Mouse (Mus musculus): ENCODE data around the gene Kalrn.

The Kalrn gene

GRCm38 (mm10) chr16:34489805-34490325 is 83.5 kb downstream of the Kalrn start:
- H3K4me3 ChIP-seq (replicated peaks; ENCODE audit: low read length): no peak overlapping the region
- TF ChIP-seq POU5F1 (IDR thresholded peaks at IDR 0.05; ENCODE audit: borderline replicate concordance, low read length) (no peak), CTCF (conservative IDR thresholded peaks at IDR 0.05; ENCODE audit: low read length) (no peak), NANOG (IDR thresholded peaks at IDR 0.05; ENCODE audit: borderline replicate concordance, low read length) (no peak)
- no peaks in the 10 kb centered on the region for H3K27me3 ChIP-seq (ENCODE audit: insufficient read depth, low read length)
- H3K36me3 ChIP-seq (ENCODE audit: insufficient read depth, low read length): no peaks in the 10 kb centered on the region
- H3K4me1 ChIP-seq (replicated peaks; ENCODE audit: low read depth, low read length): peaks cover 3% of the 10 kb centered on the region; the same call in 1 of the 2 replicates
- H3K9me3 ChIP-seq (ENCODE audit: low read length): no peaks in the 10 kb centered on the region

DNA sequence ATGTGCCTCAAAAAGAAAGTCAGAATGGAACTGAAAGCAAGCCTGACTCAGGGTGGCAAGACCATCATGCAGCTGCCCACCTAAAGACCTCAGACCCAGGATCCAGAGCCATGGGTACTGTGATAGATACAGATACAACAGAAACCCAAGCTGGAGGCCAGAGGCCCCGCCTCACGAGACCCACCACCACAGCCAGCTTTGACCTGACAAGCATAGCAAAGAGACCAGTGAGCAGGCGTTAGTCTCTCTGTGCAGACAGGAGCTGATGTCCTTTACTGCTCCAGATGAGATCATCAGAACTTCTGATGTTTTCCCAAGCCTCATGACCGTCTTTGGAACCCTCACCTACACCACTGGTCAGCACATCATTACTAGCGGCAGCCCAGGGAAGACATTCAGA is 85.5 kb downstream of the Kalrn start:
- Histone ChIP-seq H3K9me3 (ENCODE audit: low read length) (no peaks in the 10 kb centered on the region), H3K36me3 (ENCODE audit: insufficient read depth, low read length) (no peaks in the 10 kb centered on the region), H3K27me3 (ENCODE audit: insufficient read depth, low read length) (no peaks in the 10 kb centered on the region), H3K4me1 (replicated peaks; ENCODE audit: low read depth, low read length) (peaks cover 3% of the 10 kb centered on the region; the same call in 1 of the 2 replicates), H3K4me3 (replicated peaks; ENCODE audit: low read length) (no peak overlapping the region)
- TF ChIP-seq POU5F1 (IDR thresholded peaks at IDR 0.05; ENCODE audit: borderline replicate concordance, low read length): no peak
- TF ChIP-seq CTCF (conservative IDR thresholded peaks at IDR 0.05; ENCODE audit: low read length): no peak
- TF ChIP-seq NANOG (IDR thresholded peaks at IDR 0.05; ENCODE audit: borderline replicate concordance, low read length): no peak

GRCm38 (mm10) chr16:34487268-34487667 is 86.1 kb downstream of the Kalrn start:
- H3K36me3 ChIP-seq (ENCODE audit: insufficient read depth, low read length): no peaks in the 10 kb centered on the region
- no peak overlapping the region for H3K4me3 ChIP-seq (replicated peaks; ENCODE audit: low read length)
- H3K4me1 ChIP-seq (replicated peaks; ENCODE audit: low read depth, low read length): peaks cover 3% of the 10 kb centered on the region; the same call in 1 of the 2 replicates
- H3K9me3 ChIP-seq (ENCODE audit: low read length): no peaks in the 10 kb centered on the region
- H3K27me3 ChIP-seq (ENCODE audit: insufficient read depth, low read length): no peaks in the 10 kb centered on the region
- TF ChIP-seq POU5F1 (IDR thresholded peaks at IDR 0.05; ENCODE audit: borderline replicate concordance, low read length) (no peak), NANOG (IDR thresholded peaks at IDR 0.05; ENCODE audit: borderline replicate concordance, low read length) (no peak), CTCF (conservative IDR thresholded peaks at IDR 0.05; ENCODE audit: low read length) (no peak)

GRCm38 (mm10) chr16:34485483-34485882 is 87.8 kb downstream of the Kalrn start:
- TF ChIP-seq POU5F1 (IDR thresholded peaks at IDR 0.05; ENCODE audit: borderline replicate concordance, low read length) (no peak), NANOG (IDR thresholded peaks at IDR 0.05; ENCODE audit: borderline replicate concordance, low read length) (no peak), CTCF (conservative IDR thresholded peaks at IDR 0.05; ENCODE audit: low read length) (no peak)
- Histone ChIP-seq H3K27me3 (ENCODE audit: insufficient read depth, low read length) (no peaks in the 10 kb centered on the region), H3K4me3 (replicated peaks; ENCODE audit: low read length) (no peak overlapping the region), H3K9me3 (ENCODE audit: low read length) (no peaks in the 10 kb centered on the region), H3K4me1 (replicated peaks; ENCODE audit: low read depth, low read length) (peaks cover 3% of the 10 kb centered on the region; the same call in 1 of the 2 replicates), H3K36me3 (ENCODE audit: insufficient read depth, low read length) (no peaks in the 10 kb centered on the region)

DNA sequence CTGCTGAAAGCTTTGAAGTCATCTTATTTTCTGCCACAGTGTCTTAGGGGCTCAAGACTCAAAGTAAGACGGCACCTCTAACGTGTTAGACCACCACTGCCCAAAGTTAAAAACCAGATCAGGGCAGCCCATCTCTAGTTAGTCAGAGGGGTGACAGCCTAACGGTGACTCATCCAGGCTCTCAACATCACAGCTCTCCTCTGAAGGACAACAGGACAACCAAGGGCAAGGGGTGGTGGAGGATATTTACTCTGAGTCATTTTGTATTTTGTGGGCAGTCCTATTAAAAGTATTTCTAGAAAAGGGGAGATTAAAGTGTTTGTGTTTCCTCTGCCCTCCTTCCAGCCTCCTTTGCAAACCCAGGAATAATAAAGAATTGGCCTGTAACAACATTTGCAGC is 88.4 kb downstream of the Kalrn start:
- Histone ChIP-seq H3K27me3 (ENCODE audit: insufficient read depth, low read length) (no peaks in the 10 kb centered on the region), H3K9me3 (ENCODE audit: low read length) (no peaks in the 10 kb centered on the region), H3K4me1 (replicated peaks; ENCODE audit: low read depth, low read length) (peaks cover under 1% of the 10 kb centered on the region; the same call in 1 of the 2 replicates), H3K4me3 (replicated peaks; ENCODE audit: low read length) (no peak overlapping the region), H3K36me3 (ENCODE audit: insufficient read depth, low read length) (no peaks in the 10 kb centered on the region)
- TF ChIP-seq NANOG (IDR thresholded peaks at IDR 0.05; ENCODE audit: borderline replicate concordance, low read length) (no peak), CTCF (conservative IDR thresholded peaks at IDR 0.05; ENCODE audit: low read length) (no peak), POU5F1 (IDR thresholded peaks at IDR 0.05; ENCODE audit: borderline replicate concordance, low read length) (no peak)

DNA sequence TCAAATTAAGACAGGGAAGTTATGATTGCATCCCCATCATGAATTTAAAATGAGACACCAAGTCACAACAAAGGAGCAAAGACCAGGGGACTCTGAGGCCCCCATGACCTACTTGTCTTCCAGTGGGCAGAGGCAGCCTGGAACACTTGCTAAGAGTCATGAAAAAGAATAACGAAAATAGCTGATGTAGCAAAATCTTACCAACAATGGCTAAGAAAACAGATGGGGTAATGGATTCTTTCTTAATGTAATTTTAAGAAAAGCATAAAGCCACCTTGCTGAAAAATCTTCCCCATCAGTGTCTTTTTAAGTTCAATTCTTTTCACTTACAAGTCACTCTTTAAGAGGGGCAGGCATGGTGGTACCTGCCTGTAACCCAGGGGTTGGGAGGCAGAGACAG is 89.1 kb downstream of the Kalrn start:
- Histone ChIP-seq H3K4me3 (replicated peaks; ENCODE audit: low read length) (no peak overlapping the region), H3K27me3 (ENCODE audit: insufficient read depth, low read length) (no peaks in the 10 kb centered on the region), H3K36me3 (ENCODE audit: insufficient read depth, low read length) (no peaks in the 10 kb centered on the region), H3K9me3 (ENCODE audit: low read length) (no peaks in the 10 kb centered on the region), H3K4me1 (replicated peaks; ENCODE audit: low read depth, low read length) (no peaks in the 10 kb centered on the region)
- TF ChIP-seq POU5F1 (IDR thresholded peaks at IDR 0.05; ENCODE audit: borderline replicate concordance, low read length): no peak
- no peak for TF ChIP-seq CTCF (conservative IDR thresholded peaks at IDR 0.05; ENCODE audit: low read length)
- TF ChIP-seq NANOG (IDR thresholded peaks at IDR 0.05; ENCODE audit: borderline replicate concordance, low read length): no peak

DNA sequence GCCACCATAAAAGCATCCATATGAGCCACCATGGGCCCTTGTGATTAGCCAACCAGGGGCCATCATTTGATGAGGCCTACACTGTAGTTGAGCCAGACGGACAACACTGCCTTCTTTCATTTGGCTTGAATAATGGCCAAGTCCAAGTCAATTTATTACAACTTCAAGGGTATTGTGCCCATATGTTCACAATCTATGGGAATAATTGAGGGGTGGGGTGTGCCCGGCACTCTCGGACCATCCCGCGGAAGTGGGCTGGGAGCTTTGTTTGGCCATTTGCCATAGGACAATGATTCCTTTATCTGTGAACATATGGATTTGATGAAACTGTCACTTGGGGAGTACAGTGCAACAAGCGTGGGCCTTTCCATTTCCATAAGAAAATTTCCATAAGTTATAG is 89.6 kb downstream of the Kalrn start:
- H3K27me3 ChIP-seq (ENCODE audit: insufficient read depth, low read length): no peaks in the 10 kb centered on the region
- H3K4me1 ChIP-seq (replicated peaks; ENCODE audit: low read depth, low read length): no peaks in the 10 kb centered on the region
- H3K9me3 ChIP-seq (ENCODE audit: low read length): no peaks in the 10 kb centered on the region
- H3K36me3 ChIP-seq (ENCODE audit: insufficient read depth, low read length): no peaks in the 10 kb centered on the region
- TF ChIP-seq POU5F1 (IDR thresholded peaks at IDR 0.05; ENCODE audit: borderline replicate concordance, low read length): no peak
- no peak overlapping the region for H3K4me3 ChIP-seq (replicated peaks; ENCODE audit: low read length)

- Histone ChIP-seq H3K9me3 (ENCODE audit: low read length) (no peaks in the 10 kb centered on the region), H3K4me1 (replicated peaks; ENCODE audit: low read depth, low read length) (no peaks in the 10 kb centered on the region), H3K27me3 (ENCODE audit: insufficient read depth, low read length) (0 out of 2 replicates have a peak, but pooled peaks cover 2% of the 10 kb centered on the region), H3K4me3 (replicated peaks; ENCODE audit: low read length) (no peak overlapping the region), H3K36me3 (ENCODE audit: insufficient read depth, low read length) (no peaks in the 10 kb centered on the region)
- no peak for TF ChIP-seq NANOG (IDR thresholded peaks at IDR 0.05; ENCODE audit: borderline replicate concordance, low read length)
- TF ChIP-seq CTCF (conservative IDR thresholded peaks at IDR 0.05; ENCODE audit: low read length): no peak
- no peak for TF ChIP-seq POU5F1 (IDR thresholded peaks at IDR 0.05; ENCODE audit: borderline replicate concordance, low read length)
Measured at GRCm38 (mm10) chr16:34474741-34475140, 98.6 kb downstream of the Kalrn start.

GRCm38 (mm10) chr16:34473891-34474290 is 99.4 kb downstream of the Kalrn start:
- H3K27me3 ChIP-seq (ENCODE audit: insufficient read depth, low read length): 0 out of 2 replicates have a peak, but pooled peaks cover 2% of the 10 kb centered on the region
- TF ChIP-seq NANOG (IDR thresholded peaks at IDR 0.05; ENCODE audit: borderline replicate concordance, low read length) (no peak), CTCF (conservative IDR thresholded peaks at IDR 0.05; ENCODE audit: low read length) (no peak), POU5F1 (IDR thresholded peaks at IDR 0.05; ENCODE audit: borderline replicate concordance, low read length) (no peak)
- H3K4me1 ChIP-seq (replicated peaks; ENCODE audit: low read depth, low read length): no peaks in the 10 kb centered on the region
- no peak overlapping the region for H3K4me3 ChIP-seq (replicated peaks; ENCODE audit: low read length)
- no peaks in the 10 kb centered on the region for H3K9me3 ChIP-seq (ENCODE audit: low read length)
- H3K36me3 ChIP-seq (ENCODE audit: insufficient read depth, low read length): no peaks in the 10 kb centered on the region

Measured in E14TG2a.4 (cell line).